Mouse (Mus musculus): ENCODE results near the gene Dync1li2. TPM values are rescaled to one million over a fixed set of nuclear protein-coding genes. Genes with fewer than 3 reads are reported as not detected.

Dync1li2 gene
- polyA plus RNA-seq, 1 experiment from 2014 or later = 34.4 TPM

DNA sequence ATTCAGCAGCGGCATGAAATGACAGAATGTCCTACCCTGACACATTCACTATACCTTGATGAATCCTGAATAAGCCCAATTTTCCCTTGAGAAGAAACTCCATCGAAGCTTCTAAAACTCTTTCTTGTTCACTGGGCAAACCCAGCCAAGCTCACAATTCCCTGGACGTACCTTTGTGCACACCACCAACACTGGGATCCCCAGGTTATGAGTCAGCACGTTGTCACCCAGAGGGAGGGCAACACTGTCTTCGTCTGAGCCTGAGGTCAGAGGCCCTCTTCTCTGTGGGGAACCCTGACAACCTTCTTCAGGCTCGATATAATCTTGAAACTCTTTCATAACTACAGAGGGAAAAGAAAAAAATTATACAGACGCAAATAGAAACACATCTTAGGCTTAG, 12.6 kb downstream of the Dync1li2 start:
- no peak for TF ChIP-seq CTCF (IDR thresholded peaks at IDR 0.05; ENCODE audit: low read depth)
- no peak overlapping the region for H3K4me2 ChIP-seq (ENCODE audit: low read length)
- no peak overlapping the region for H3K9ac ChIP-seq (ENCODE audit: low read depth, low read length)
- peaks cover 79% of the 10 kb centered on the region for H3K36me3 ChIP-seq (ENCODE audit: insufficient read depth, low read length)
- no peaks in the 10 kb centered on the region for H3K4me1 ChIP-seq (replicated peaks; ENCODE audit: insufficient read depth, low read length)
- no peaks in the 10 kb centered on the region for H3K27me3 ChIP-seq (ENCODE audit: insufficient read depth, low read length)
- DNase-seq (ENCODE audit: low spot score) = no peak
- ATAC-seq (replicated peaks; ENCODE audit: low FRiP score, low read depth) = no peak
- H3K4me3 ChIP-seq (replicated peaks; ENCODE audit: low read depth, low read length) = no peak overlapping the region
- WGBS = 88% methylated on average over 7 of the region's 7 CpGs
- H3K27ac ChIP-seq = no peak overlapping the region
- no peaks in the 10 kb centered on the region for H3K9me3 ChIP-seq (replicated peaks; ENCODE audit: low read length)

DNA sequence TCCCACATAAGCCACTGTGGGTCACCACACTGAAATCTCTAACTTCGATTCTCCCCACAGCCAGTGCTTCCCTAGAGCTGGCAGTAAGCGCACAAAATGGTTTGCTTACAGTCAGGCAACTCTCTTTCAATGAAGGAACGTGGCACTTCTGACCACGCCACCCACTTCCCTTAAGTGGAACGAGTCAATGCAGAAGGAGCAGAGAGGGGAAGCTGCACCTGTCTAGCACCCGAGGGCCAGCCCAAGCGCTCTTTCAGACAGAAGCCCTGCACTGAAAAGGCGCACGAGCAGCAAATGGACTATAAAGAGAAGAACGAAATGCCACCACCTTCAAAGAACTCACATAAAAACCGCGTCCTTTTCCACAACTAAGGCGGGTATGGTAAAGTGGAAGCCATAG, 15.1 kb downstream of the Dync1li2 start:
- TF ChIP-seq CTCF (IDR thresholded peaks at IDR 0.05; ENCODE audit: low read depth) = no peak
- no peak overlapping the region for H3K9ac ChIP-seq (ENCODE audit: low read depth, low read length)
- no peaks in the 10 kb centered on the region for H3K4me1 ChIP-seq (replicated peaks; ENCODE audit: insufficient read depth, low read length)
- H3K27ac ChIP-seq = no peak overlapping the region
- WGBS = 91% methylated on average over 13 of the region's 13 CpGs
- H3K4me2 ChIP-seq (ENCODE audit: low read length) = no peak overlapping the region
- H3K4me3 ChIP-seq (replicated peaks; ENCODE audit: low read depth, low read length) = no peak overlapping the region
- no peaks in the 10 kb centered on the region for H3K27me3 ChIP-seq (ENCODE audit: insufficient read depth, low read length)
- peaks cover 84% of the 10 kb centered on the region for H3K36me3 ChIP-seq (ENCODE audit: insufficient read depth, low read length)
- H3K9me3 ChIP-seq (replicated peaks; ENCODE audit: low read length) = no peaks in the 10 kb centered on the region
- DNase-seq (ENCODE audit: low spot score) (no peak), ATAC-seq (replicated peaks; ENCODE audit: low FRiP score, low read depth) (no peak)

DNA sequence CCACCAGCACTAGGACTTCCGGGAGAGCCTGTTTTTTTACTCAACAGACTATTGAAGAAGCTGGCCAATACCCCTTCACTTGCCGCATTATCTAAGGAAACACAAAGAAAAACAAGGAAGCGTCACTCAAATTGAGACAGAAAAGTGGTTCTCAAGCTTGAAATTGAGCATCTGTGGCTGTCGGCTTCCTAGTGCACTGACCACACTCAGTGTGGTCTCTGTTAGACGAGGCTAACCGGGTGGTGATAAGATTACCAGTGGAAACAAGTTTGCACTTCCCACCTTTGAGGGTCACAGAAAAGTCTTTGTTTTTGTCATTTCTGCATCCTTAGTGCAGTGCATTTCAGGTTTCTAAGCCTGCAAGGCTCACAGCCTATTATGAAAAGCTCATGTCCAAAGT, 20.5 kb downstream of the Dync1li2 start:
- H3K9ac ChIP-seq (ENCODE audit: low read depth, low read length) = no peak overlapping the region
- WGBS = 80% methylated on average over 6 of the region's 6 CpGs
- no peak for TF ChIP-seq CTCF (IDR thresholded peaks at IDR 0.05; ENCODE audit: low read depth)
- H3K27me3 ChIP-seq (ENCODE audit: insufficient read depth, low read length) = no peaks in the 10 kb centered on the region
- no peak overlapping the region for H3K27ac ChIP-seq
- ATAC-seq (replicated peaks; ENCODE audit: low FRiP score, low read depth) = no peak
- no peaks in the 10 kb centered on the region for H3K4me1 ChIP-seq (replicated peaks; ENCODE audit: insufficient read depth, low read length)
- no peak overlapping the region for H3K4me2 ChIP-seq (ENCODE audit: low read length)
- H3K36me3 ChIP-seq (ENCODE audit: insufficient read depth, low read length) = peaks cover 80% of the 10 kb centered on the region
- no peak for DNase-seq (ENCODE audit: low spot score)
- no peak overlapping the region for H3K4me3 ChIP-seq (replicated peaks; ENCODE audit: low read depth, low read length)
- no peaks in the 10 kb centered on the region for H3K9me3 ChIP-seq (replicated peaks; ENCODE audit: low read length)

DNA sequence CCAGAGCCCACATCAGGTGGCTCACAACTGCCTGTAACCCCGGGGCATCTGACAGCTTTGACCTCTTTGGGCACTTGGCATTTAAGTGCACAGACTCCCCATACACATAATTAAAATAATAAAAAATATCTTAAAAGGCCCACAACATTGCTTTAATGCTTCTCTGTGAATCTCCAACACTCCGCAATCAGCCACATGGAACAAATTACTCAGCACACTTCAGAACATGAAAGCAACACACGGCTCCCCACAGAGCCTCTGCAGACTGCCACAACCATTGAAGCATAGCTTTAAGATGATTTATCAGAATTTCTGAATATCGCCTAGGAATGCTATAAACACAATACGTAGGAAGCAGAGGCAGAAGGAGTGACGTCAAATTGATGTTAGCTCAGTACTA, 26.8 kb downstream of the Dync1li2 start:
- 77% methylated on average over 6 of the region's 6 CpGs for WGBS
- Histone ChIP-seq H3K4me2 (ENCODE audit: low read length) (no peak overlapping the region), H3K27ac (no peak overlapping the region), H3K9me3 (replicated peaks; ENCODE audit: low read length) (no peaks in the 10 kb centered on the region), H3K4me3 (replicated peaks; ENCODE audit: low read depth, low read length) (no peak overlapping the region), H3K4me1 (replicated peaks; ENCODE audit: insufficient read depth, low read length) (no peaks in the 10 kb centered on the region), H3K9ac (ENCODE audit: low read depth, low read length) (no peak overlapping the region), H3K27me3 (ENCODE audit: insufficient read depth, low read length) (no peaks in the 10 kb centered on the region), H3K36me3 (ENCODE audit: insufficient read depth, low read length) (peaks cover 28% of the 10 kb centered on the region)
- no peak for ATAC-seq (replicated peaks; ENCODE audit: low FRiP score, low read depth)
- DNase-seq (ENCODE audit: low spot score) = no peak
- no peak for TF ChIP-seq CTCF (IDR thresholded peaks at IDR 0.05; ENCODE audit: low read depth)

DNA sequence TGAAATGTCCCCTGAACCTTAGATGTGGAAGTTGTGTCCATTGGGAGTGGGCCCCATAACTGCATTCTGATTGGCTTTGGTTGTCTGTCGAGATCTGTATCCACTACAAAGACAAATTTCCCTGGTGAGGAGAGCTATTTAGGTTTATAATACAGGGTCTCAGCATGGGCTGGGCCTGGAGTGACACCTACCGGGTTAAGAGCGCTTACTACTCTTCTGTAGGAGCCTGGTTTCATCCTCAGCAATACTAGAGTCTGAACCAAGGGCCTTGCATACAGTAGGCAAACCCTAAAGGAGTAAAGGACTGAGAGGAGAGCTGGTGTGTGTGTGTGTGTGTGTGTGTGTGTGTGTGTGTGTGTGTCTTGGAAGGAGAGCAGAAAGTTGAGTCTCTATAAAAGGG, 28.6 kb downstream of the Dync1li2 start:
- H3K9ac ChIP-seq (ENCODE audit: low read depth, low read length) = no peak overlapping the region
- ATAC-seq (replicated peaks; ENCODE audit: low FRiP score, low read depth) (peak; percentile 33), DNase-seq (ENCODE audit: low spot score) (peak; percentile 56)
- 53% methylated on average over 3 of the region's 3 CpGs for WGBS
- peaks cover 12% of the 10 kb centered on the region; the same call in 1 of the 2 replicates for H3K36me3 ChIP-seq (ENCODE audit: insufficient read depth, low read length)
- H3K27ac ChIP-seq = no peak overlapping the region
- no peak overlapping the region for H3K4me3 ChIP-seq (replicated peaks; ENCODE audit: low read depth, low read length)
- no peaks in the 10 kb centered on the region for H3K4me1 ChIP-seq (replicated peaks; ENCODE audit: insufficient read depth, low read length)
- no peak overlapping the region for H3K4me2 ChIP-seq (ENCODE audit: low read length)
- no peaks in the 10 kb centered on the region for H3K27me3 ChIP-seq (ENCODE audit: insufficient read depth, low read length)
- peak; percentile 51; the same call in 1 of the 2 replicates for TF ChIP-seq CTCF (IDR thresholded peaks at IDR 0.05; ENCODE audit: low read depth)
- no peaks in the 10 kb centered on the region for H3K9me3 ChIP-seq (replicated peaks; ENCODE audit: low read length)

DNA sequence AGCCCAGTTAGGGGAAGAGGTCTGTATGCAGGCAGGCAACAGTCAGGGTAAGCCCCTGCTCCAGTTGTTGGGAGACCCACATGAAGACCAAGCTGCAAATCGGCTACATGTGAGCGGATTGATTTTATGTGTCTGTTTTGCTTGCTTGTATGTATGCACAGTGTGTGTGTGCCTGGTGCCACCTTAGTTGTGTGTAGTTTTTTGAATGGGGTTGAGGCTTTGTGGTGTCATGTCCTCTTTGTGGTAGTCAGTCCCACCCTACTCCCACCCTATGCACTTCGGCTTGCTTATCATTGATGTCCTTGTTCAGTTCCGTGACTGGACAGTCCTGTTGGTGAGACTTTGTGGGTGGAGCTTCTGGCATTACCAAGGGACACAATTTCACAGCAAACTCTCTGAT, 29.1 kb downstream of the Dync1li2 start:
- H3K27ac ChIP-seq = no peak overlapping the region
- no peaks in the 10 kb centered on the region for H3K4me1 ChIP-seq (replicated peaks; ENCODE audit: insufficient read depth, low read length)
- TF ChIP-seq CTCF (IDR thresholded peaks at IDR 0.05; ENCODE audit: low read depth) = no peak
- H3K36me3 ChIP-seq (ENCODE audit: insufficient read depth, low read length) = peaks cover 10% of the 10 kb centered on the region; the same call in 1 of the 2 replicates
- no peaks in the 10 kb centered on the region for H3K9me3 ChIP-seq (replicated peaks; ENCODE audit: low read length)
- H3K4me3 ChIP-seq (replicated peaks; ENCODE audit: low read depth, low read length) = no peak overlapping the region
- H3K4me2 ChIP-seq (ENCODE audit: low read length) = no peak overlapping the region
- H3K27me3 ChIP-seq (ENCODE audit: insufficient read depth, low read length) = no peaks in the 10 kb centered on the region
- no peak overlapping the region for H3K9ac ChIP-seq (ENCODE audit: low read depth, low read length)
- ATAC-seq (replicated peaks; ENCODE audit: low FRiP score, low read depth) (no peak), DNase-seq (ENCODE audit: low spot score) (no peak)
- WGBS = 61% methylated on average over 4 of the region's 4 CpGs
